Mouse (Mus musculus): Measurements from ENCODE around the gene Slc38a2.

The Slc38a2 gene

DNA sequence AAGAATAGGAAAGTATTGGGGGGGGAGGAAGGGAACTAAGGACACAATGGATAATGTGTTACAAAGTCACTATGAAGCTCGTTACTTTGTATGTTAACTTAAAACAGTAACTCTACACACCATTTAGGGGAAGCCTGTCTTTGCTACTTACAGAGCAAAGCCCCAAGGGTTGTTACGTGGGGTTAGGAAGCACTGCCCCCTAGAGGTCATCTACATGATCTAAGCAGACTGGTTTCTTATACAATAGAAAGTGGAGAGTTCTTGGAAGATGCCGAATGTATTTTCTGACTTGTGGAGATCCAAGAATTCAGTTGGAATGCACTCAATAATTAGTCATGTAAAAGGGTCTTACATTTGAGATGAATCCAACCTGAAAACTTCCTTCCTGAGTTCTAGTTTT is 33.6 kb downstream of the Slc38a2 start:
- no peak for DNase-seq (ENCODE audit: low spot score)

DNA sequence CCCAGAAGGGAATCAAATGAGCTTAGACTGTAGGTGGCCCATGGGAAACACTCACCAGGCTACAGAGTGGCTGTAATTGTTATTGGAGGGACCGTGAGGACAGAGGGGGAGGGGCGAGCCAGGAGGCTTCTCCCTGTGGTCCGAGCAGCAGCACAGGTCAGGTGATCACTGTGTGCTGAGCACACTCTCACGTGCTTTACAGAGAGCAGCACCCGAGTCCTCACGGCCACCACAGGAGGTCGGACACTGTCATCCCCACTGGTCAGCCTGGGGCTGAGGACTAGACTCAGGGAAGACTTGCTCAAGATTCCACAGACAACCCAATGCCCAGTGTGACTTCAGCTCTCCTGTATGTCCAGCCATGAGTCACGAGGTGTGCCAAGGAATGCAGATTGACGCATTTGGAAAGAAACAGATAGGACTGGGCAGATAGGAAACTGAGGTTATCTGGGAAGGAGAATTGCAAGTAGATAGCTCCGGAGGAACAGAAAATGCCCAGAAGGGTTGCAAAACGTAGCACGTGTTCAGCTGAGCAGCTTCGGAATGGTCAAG is 38.9 kb downstream of the Slc38a2 start:
- no peak for DNase-seq (ENCODE audit: low spot score)

DNA sequence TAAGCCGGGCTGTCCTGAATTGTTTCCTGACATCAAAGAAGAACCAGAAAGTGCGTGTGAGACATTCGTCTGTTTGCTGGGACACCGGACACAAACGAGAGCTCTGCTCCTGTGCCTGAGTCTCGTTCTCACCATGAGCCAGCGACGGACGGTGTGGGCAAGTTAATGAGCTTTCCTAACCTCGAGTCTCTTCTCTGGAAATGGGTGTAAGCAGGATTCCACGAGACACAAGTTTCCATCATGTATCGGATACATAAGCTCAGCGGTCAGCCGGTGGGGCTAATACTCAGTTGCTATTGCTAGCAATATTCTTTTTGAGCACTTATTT is 41.3 kb downstream of the Slc38a2 start:
- DNase-seq (ENCODE audit: low spot score), result no peak

DNA sequence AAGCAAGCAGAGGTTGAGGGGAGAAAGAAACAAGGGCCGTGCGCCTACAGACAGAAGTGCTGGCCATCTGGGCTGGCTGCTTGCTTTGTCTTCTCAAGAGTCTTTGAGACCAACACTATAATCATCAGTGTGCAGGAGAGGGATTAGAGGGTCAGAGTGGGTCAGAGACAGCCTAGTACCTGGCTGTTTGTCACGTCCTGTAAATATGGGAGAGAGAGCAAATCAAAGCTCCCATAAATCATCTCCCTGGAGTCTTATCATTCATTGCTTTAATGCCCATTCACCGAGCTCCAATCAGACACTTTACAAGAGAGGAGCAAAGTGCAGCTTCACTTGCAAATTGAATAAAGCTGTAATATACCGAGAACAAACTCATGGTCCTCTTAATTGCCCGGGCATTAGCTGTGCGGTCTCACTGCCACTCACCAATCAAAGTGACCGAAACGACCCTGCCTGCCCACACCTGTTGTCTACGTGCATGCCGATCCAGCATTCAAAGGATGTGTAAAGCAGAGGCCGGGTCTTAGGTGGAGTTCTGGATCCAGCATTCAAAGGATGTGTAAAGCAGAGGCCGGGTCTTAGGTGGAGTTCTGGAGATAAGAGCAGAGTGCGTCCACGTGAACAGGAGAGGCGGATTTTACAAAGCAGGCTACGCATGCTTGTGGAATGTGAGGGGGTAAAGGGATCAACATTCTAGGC is 41.8 kb downstream of the Slc38a2 start:
- DNase-seq (ENCODE audit: low spot score), result no peak

DNA sequence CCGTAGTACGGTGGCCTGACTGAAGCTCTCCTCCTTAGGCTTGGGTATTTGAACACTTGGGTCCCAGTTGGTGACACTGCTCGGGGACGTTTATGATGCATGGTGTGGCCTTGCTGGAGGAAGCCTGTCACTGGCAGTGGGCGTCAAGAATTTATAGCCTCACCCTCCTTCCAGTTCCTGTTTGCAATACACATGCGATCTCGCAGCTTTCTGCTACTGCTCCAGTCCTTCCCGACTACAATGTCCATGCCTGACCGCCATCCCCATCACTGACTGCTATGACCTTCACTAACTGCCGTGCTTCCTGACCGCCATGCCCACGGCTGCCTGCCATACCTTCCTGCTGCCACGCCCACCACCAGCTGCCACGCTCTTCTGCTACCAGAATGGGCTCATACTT is 44.0 kb downstream of the Slc38a2 start:
- no peak for DNase-seq (ENCODE audit: low spot score)

DNA sequence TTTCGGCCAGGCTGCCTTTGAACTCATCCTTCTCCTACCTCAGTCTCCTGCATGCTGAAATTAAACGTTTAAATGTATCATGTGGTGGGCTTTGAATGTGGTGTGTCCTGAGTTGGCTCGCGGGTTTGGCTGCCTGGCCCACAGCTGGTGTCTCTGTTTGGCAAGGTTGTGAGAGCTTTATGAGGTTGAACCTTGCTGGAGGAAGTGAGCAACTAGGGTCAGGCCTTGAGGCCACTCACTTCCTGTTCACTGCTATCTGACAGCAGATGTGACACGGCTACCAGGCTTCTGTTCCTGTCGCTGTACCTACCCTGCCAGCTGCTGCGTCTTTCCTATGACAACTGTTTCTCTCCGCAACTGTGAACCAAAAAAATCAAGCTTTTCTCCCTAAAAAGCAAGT is 44.8 kb downstream of the Slc38a2 start:
- no peak for DNase-seq (ENCODE audit: low spot score)

DNA sequence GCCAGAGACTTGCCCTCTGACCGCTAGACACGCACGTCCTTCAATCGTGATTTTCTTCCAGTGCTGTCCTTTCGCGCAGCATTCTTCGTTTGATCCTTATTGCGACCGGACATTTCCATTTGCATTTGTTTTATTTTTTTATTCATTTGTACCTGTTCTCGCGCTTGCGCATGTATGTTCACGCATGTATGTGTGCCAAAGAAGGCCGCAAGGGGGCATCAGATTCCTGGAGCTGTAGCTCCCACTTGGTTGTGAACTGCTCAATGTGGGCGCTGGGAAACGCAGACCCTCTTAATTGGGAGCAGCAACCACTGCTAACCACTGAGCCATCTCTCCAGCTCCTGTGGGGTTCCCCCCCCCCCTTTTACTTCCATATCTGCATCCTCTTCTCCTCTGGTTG is 46.5 kb downstream of the Slc38a2 start:
- no peak for DNase-seq (ENCODE audit: low spot score)

DNA sequence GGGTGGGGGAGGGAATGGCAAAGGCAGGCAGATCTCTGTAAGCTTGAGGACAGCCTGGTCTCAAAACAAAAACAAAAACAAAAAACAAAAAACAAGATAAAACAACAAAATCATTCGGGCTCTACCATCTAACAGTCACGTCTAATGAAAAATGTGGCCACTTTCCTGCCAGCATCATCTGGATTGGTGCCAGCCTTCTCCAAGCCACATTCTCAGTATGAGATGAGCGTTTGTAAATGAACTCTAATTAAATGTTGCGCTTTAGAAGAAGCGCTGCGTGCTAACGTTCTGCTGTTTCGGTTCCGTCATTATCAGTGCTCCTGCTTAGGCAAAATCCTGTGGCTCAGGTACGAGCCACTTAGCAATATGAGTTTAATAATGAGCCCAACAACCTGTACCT is 47.0 kb downstream of the Slc38a2 start:
- no peak for DNase-seq (ENCODE audit: low spot score)

DNA sequence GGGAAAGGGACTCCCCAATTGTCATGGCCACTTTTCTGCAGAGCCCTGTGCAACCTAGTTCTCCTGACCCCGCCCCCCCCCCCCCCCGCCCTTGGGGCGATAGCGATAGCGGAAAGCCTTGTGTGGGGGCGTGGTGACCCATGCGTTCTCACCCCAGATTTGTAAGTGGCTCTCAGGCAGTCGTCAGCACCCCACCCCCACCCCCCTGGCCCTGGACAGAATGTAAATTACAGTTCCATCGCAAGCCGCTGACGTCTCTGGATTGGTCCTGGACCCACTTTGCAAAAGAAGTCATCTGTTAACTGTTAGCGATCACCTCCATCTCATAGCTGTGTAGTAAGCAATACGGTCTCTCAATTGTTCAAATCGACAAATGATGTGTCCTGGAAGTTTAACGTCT is 52.2 kb downstream of the Slc38a2 start:
- no peak for DNase-seq (ENCODE audit: low spot score)

DNA sequence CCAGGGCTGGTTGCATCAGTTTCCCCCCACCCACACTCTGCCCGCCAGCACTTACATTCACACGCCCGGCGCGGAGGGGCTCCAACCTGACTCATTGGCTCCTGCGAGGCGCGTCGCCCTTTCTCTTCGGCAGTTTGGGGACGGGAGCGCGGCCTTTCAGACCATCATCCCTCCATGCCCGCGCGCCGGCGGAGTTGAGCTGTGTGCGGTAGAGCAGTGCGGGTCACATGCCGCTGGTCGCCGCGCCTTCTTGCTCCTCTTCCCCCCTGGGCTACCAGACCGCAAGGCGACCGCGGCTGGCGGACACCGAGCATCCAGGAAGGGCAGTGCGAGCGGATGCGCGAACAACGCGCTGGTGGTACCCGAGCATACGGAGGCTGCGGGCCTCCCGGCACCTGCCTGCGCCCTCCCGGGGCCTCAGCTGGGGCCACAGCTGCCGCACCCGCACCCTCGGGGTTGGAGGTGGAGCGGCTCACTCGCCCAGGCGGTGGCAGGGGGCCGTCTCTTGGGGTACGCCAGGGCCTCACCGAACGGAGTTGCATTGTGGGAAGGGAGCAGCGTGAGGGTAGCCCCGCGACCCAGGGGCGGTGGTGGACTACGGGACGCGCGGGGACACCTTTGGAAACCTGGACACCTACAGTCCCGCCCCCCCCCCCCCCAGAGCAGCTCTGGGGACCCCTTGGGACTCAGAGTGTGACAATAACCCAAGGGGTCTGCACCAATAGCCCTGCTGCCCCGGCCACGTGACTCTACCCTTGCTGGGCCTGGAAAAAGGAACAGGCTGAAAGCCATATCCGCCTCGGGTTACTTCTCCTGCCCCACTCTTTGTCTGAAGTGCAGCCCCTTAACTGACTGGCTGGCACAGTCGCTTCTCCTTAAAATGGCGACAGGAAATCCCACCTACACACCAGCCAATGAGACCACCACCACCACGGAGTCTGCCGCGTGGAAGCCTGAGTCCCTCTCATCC is 56.8 kb downstream of the Slc38a2 start, which contains the start of gene Slc38a1:
Gene Slc38a1 (minus strand): TSS at position 478 of the 970 bp plus-strand sequence.
- peak; percentile 13 for DNase-seq (ENCODE audit: low spot score)

DNA sequence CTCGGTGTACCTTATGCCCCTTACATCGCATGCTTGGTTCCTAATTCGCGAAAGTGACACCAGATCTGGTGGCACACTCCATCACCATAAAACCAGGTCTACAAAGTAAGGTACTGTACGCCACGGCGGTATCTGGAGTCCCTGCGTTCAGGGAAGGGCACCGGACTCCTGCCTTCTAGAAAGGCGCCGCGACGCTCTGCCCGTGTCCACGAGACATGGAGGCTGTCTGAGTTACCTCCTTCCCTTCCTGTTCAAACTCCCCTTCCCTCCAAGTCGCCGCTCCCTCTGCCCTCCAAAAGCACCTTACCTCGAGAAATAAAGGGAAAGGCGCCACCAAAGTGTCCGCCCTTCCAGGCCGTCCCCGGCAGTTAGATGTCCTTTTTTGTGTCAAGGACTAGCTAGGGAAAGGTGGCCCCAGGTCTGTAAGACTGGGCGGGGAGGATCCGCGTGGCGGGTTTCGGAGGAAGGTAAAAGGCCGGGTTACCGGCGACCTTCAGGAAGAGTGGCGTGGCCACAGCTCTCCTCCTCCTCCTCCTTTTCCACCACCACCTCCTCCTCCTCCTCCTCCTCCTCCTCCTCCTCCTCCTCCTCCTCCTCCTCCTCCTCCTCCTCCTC is 57.6 kb downstream of the Slc38a2 start:
- peak; percentile 12 for DNase-seq (ENCODE audit: low spot score)

DNA sequence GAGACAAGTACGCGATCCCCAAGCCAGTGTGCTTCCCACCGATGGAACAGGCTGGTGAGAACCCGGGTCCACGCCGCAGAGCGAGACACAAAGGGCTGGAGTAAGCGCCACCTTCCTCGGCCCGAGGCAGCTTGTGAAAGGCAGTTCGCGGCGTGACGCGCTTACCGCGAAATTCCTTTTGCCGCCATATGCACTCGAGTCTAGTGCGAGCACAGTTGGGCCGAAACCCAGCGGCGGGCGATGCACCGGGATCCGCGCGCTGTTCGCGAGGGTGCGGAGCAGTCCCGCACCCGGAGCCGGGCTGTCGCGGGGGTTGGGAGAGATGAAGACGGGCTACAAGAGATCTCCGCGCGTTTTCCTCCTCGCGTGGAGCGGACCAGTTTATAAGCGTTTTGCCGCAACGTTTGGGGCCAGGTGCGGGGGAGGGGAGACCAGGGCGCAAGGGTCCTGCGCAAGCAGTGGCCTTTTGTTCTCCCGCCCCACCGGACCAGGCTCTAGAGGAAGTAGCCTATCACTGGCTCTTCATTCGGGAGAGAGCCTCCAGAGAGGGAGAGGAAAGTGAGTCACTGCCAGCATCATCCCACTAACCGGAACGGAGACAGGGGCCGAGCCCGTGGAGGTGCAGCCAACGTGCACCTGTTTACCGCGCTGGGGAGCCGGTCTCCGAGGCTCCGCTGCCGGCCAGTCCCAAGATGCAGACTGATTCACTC is 58.3 kb downstream of the Slc38a2 start:
- peak; percentile 45 for DNase-seq (ENCODE audit: low spot score)

DNA sequence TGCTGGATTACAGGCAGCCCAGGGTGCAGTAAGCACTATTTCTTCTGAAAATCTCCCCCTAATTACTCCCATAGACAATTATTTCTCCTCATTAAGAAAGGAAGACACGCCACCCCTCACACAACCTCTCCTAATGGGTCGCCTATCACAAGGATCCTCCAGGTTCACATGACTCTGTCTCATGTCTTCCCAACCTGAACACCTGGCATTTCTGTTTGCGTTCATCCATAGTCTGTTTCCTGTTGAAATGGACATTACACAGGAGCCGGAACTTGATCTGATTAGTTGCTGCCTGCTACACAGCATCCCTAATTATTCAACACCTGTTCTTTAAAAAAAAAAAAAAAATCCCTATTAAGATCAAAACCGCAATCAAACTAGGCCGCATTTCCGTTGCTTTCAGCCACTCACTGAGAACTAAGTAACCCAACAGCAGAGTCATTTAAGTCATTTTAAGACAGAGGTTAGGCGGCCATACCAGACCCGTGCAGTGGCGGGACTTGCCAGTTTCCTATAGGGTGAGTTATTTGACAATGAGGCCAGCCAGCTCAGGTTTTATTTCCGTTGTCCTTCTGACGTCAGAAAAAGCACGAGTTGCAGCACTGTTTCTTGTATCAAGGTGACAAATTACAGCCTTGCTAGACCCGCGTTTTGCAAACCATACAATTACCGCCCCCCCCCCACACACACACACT is 59.1 kb downstream of the Slc38a2 start:
- no peak for DNase-seq (ENCODE audit: low spot score)

DNA sequence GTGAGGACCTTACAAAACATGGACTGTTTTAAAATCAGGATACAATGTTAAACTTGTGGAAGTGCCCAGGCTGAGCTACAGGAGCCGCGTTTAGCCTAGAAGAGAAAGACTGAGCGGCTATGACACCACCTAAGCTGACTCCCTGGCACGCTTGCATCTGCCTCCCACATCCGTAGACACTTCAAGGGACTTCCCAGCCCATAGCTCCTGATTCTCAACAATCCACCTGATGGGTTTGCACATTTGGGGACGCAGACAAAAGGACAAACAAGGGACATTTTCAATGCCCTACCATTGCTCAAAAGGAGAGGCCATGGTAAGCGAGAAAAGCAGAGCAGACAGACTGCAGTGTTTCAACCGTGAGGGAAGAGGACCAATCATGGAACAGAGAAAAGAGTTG is 59.9 kb downstream of the Slc38a2 start:
- no peak for DNase-seq (ENCODE audit: low spot score)

DNA sequence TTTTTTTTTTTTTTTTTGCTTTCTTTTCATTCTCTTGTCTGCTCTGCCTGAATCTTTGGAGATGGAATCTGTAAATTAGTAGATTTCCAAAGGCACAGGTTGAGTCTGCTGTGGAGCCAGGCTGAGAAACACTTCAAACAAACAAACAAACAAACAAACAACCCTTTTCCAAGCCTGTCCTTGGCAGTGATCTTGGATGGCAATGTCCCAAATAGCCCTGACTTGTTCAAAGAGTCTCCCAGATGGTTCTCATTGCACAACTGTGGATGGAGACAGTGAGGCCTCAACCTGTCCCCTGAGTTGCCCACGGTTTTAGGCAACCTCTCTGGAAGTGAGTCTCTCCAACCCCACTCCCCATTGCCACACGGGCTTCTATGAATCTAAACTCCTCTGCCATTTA is 60.9 kb downstream of the Slc38a2 start:
- no peak for DNase-seq (ENCODE audit: low spot score)

DNA sequence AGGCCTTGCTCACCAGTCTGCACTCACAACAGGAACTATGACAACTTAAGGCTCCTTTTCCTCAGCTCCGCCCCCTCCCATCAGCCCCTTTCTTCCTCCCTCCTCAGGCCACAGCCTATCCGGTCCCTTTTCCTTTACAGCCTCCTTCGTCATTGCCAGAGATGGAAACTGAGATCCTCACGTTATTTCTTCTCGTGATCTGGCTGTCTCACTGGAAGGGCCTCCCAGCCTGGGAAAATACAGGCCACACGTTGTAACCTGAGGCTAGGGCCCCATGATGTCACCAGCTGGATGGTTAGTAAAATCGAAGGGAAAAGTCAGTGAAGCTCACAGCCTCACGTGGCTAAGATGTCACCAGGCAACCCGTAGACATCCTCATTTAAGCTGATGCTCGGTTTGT is 61.4 kb downstream of the Slc38a2 start:
- DNase-seq (ENCODE audit: low spot score), result no peak
